15 mouse cellular contexts compared by ENCODE assay signal in genomic region chr4:139242607-139242955, GRCm38 (mm10). TPM values are rescaled to one million over a fixed set of nuclear protein-coding genes. Genes with fewer than 3 reads are reported as not detected.
A peak's percentile ranks its signal among the peaks of the same experiment; 100 is the strongest.
DNase-seq lines count a peak whose midpoint lies in the region; ATAC-seq and TF ChIP-seq lines count a peak whose summit lies in the region.
"Had no signal": no experiment of that assay in that cellular context is flagged by ENCODE, and none has a peak within 500 bp of the region (broad histone marks: within the 10 kb centered on the region; RNA-seq: fewer than 3 reads in every experiment).

No protein-coding gene starts in this region.

- peak; percentile 68; the same call in 1 of the 2 replicates for ATAC-seq in heart, embryonic 16.5 days (replicated peaks; ENCODE audit: extremely low read depth, insufficient read depth, low FRiP score)
- no peak for ATAC-seq in forebrain, embryonic 12.5 days (ENCODE audit: low FRiP score)
- ATAC-seq: forebrain, embryonic 15.5 days; intestine, embryonic 16.5 days had no signal

- intact Hi-C loops in left cerebral cortex, adult 2 months (cut with DNase I) = no loop called here

- H3K4me1 ChIP-seq in cerebellum, adult 2 months (ENCODE audit: control insufficient read depth, insufficient read depth, low read length) = peaks cover 45% of the 10 kb centered on the region
- peaks cover 43% of the 10 kb centered on the region for H3K4me1 ChIP-seq in heart, embryonic 16.5 days (ENCODE audit: control insufficient read depth, insufficient read depth, low read length)
- H3K4me1 ChIP-seq in forebrain, embryonic 12.5 days = peaks cover 36% of the 10 kb centered on the region

- DNase-seq in cerebellum, adult 2 months = no peak
- no peak for DNase-seq in cerebellum, adult 8-10 months
- DNase-seq in left cerebral cortex, adult 2 months (ENCODE audit: extremely low spot score in 1 of 2, low spot score in 2 of 2) = no peak
- no peak for DNase-seq in left cerebral cortex, adult 11 months (ENCODE audit: low spot score)
- peak; percentile 87 for DNase-seq in skeletal muscle tissue, adult 2 months (ENCODE audit: low read depth, low spot score)
- DNase-seq in thymus, adult 18-20 months = no peak
- DNase-seq: adrenal gland, postnatal 14 days; embryo, embryonic 11 days; lung, postnatal 4 days; right cerebral cortex, postnatal 25 days had no signal

- 0 out of 2 replicates have a peak overlapping the region, but pooled peaks have one; percentile 34 for H3K27ac ChIP-seq in cerebellum, adult 2 months (ENCODE audit: insufficient read depth, low read length)
- H3K27ac ChIP-seq in left cerebral cortex, adult 2 months = peak overlapping the region; percentile 41
- H3K27ac ChIP-seq in heart, embryonic 16.5 days (ENCODE audit: low read length) = peak overlapping the region; percentile 91
- H3K27ac ChIP-seq in forebrain, embryonic 12.5 days = no peak overlapping the region
- H3K27ac ChIP-seq: forebrain, embryonic 15.5 days; liver, embryonic 14.5 days had no signal

- peaks cover 8% of the 10 kb centered on the region for H3K36me3 ChIP-seq in heart, embryonic 16.5 days (ENCODE audit: control insufficient read depth, insufficient read depth)
- peaks cover 44% of the 10 kb centered on the region for H3K36me3 ChIP-seq in forebrain, embryonic 12.5 days (replicated peaks)

- no peaks in the 10 kb centered on the region for H3K9me3 ChIP-seq in heart, embryonic 16.5 days (replicated peaks; ENCODE audit: control insufficient read depth, low read length)
- H3K9me3 ChIP-seq in forebrain, embryonic 12.5 days = no peaks in the 10 kb centered on the region
- H3K9me3 ChIP-seq: forebrain, embryonic 15.5 days had no signal

- H3K27me3 ChIP-seq in cerebellum, adult 2 months (ENCODE audit: control insufficient read depth, insufficient read depth, low read length) = no peaks in the 10 kb centered on the region
- no peaks in the 10 kb centered on the region for H3K27me3 ChIP-seq in heart, embryonic 16.5 days (ENCODE audit: control insufficient read depth, insufficient read depth, low read length)
- H3K27me3 ChIP-seq in forebrain, embryonic 12.5 days = no peaks in the 10 kb centered on the region
- H3K27me3 ChIP-seq: forebrain, embryonic 15.5 days had no signal

- no peak for TF ChIP-seq CTCF in cerebellum, adult 2 months (IDR thresholded peaks at IDR 0.05; ENCODE audit: borderline replicate concordance, insufficient read depth, low read depth, low read length)
- TF ChIP-seq CTCF in left cerebral cortex, adult 2 months (IDR thresholded peaks at IDR 0.05) = no peak

- 35% methylated on average over 7 of the region's 7 CpGs for WGBS in cerebellum, adult 2 months
- WGBS in heart, embryonic 16.5 days = 35% methylated on average over 7 of the region's 7 CpGs
- whole genome bisulfite sequencing in forebrain, embryonic 12.5 days = 78% methylated on average over 7 of the region's 7 CpGs

- H3K9ac ChIP-seq in heart, embryonic 16.5 days (ENCODE audit: low read length) = peak overlapping the region; percentile 47
- no peak overlapping the region for H3K9ac ChIP-seq in forebrain, embryonic 12.5 days
- H3K9ac ChIP-seq: forebrain, embryonic 15.5 days; liver, embryonic 14.5 days had no signal

- H3K4me3 ChIP-seq in cerebellum, adult 2 months (replicated peaks; ENCODE audit: insufficient read depth, low read depth, low read length) = no peak overlapping the region
- H3K4me3 ChIP-seq in left cerebral cortex, adult 2 months = no peak overlapping the region
- no peak overlapping the region for H3K4me3 ChIP-seq in heart, embryonic 16.5 days (ENCODE audit: low read length)
- no peak overlapping the region for H3K4me3 ChIP-seq in forebrain, embryonic 12.5 days (replicated peaks)
- H3K4me3 ChIP-seq: forebrain, embryonic 15.5 days had no signal

- TF ChIP-seq POLR2A in cerebellum, adult 2 months (IDR thresholded peaks at IDR 0.05; ENCODE audit: borderline replicate concordance, insufficient read depth, low read length) = no peak

- no peak overlapping the region for H3K4me2 ChIP-seq in heart, embryonic 16.5 days (ENCODE audit: low read depth, low read length)
- H3K4me2 ChIP-seq in forebrain, embryonic 12.5 days = no peak overlapping the region
- H3K4me2 ChIP-seq: forebrain, embryonic 15.5 days had no signal

RNA-seq across cellular contexts. Expression of gene Capzb, which starts 49.9 kb away (rescaled TPM):
- polyA plus RNA-seq in cerebellum, adult 2 months (2012; rRNA removed) = 199 and 220 TPM in 2 replicates
- total RNA-seq in left cerebral cortex, adult 2 months (2021) = 100 to 1,000 TPM; 306 to 324 TPM
- polyA plus RNA-seq in heart, embryonic 16.5 days (2015; fragmentation: Nextera tagmentation; extraction: Ambion mirVana) = 382 and 385 TPM in 2 replicates
- 307 and 312 TPM in 2 replicates for polyA plus RNA-seq in forebrain, embryonic 12.5 days (2016; fragmentation: Nextera tagmentation; extraction: Ambion mirVana)
